Mouse (Mus musculus): ENCODE results near the gene Ankib1. TPM values are rescaled to one million over a fixed set of nuclear protein-coding genes. Genes with fewer than 3 reads are reported as not detected.

Gene Ankib1
- polyA plus RNA-seq, 1 experiment from 2014 or later: 12.4 TPM

Small RNA genes lying within 50 kb of the gene (microRNA-seq; reads per million reads assigned to microRNA genes)
- not detected for gene Gm22926 (ENCODE audit: borderline number of aligned reads)
- not detected for gene Gm26238 (ENCODE audit: borderline number of aligned reads)

Other genes starting within 250 kb of the Ankib1 start
- gene 1700109H08Rik, start 231.4 kb downstream of the Ankib1 start, polyA plus RNA-seq (2014; fragmentation: Nextera tagmentation; extraction: Ambion mirVana): 1.5 and 2.2 TPM in 2 replicates
- gene Pex1, start 206.9 kb downstream of the Ankib1 start, polyA plus RNA-seq (2014; fragmentation: Nextera tagmentation; extraction: Ambion mirVana): 13.3 and 13.4 TPM in 2 replicates
- gene Rbm48, start 206.3 kb downstream of the Ankib1 start, polyA plus RNA-seq (2014; fragmentation: Nextera tagmentation; extraction: Ambion mirVana): 16.3 and 17.3 TPM in 2 replicates
- gene Tmbim7, start 151.7 kb downstream of the Ankib1 start, polyA plus RNA-seq (2014; fragmentation: Nextera tagmentation; extraction: Ambion mirVana): not detected in 2 replicates
- 69.9 and 74.9 TPM in 2 replicates for gene Gatad1, start 145.7 kb downstream of the Ankib1 start, polyA plus RNA-seq (2014; fragmentation: Nextera tagmentation; extraction: Ambion mirVana)
- 52.7 and 61.8 TPM in 2 replicates for gene Krit1, start 259 bp upstream of the Ankib1 start, polyA plus RNA-seq (2014; fragmentation: Nextera tagmentation; extraction: Ambion mirVana)
- 0.07 and 0.11 TPM in 2 replicates for gene Lrrd1, start 42.2 kb upstream of the Ankib1 start, polyA plus RNA-seq (2014; fragmentation: Nextera tagmentation; extraction: Ambion mirVana)
- 10.4 and 11.3 TPM in 2 replicates for gene Mterf1a, start 91.0 kb upstream of the Ankib1 start, polyA plus RNA-seq (2014; fragmentation: Nextera tagmentation; extraction: Ambion mirVana)
- gene Akap9, start 125.1 kb upstream of the Ankib1 start, polyA plus RNA-seq (2014; fragmentation: Nextera tagmentation; extraction: Ambion mirVana): 97.9 and 113 TPM in 2 replicates

Measured in embryonic facial prominence, embryonic 11.5 days (tissue).